In the genomic region with DNA sequence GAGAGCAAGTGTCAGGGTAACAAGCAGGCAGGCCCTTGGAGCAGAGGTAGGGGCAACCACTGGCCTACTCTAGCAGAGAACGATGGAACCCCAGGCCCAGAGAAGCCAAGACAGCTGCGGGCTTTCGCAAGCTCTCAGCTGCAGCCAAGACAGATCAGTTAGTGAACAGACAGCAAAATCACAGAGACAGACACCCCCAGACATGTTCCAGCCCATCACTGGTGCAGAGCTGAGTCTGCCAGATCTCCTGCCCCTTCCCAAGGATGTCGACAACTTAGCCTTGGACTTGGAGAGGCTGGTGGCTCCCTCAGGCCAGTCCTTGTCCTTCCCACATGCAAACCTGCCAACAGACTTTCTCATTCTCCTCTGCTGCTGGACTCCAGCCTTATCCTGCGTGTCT, we compare ENCODE assay signal across 32 mouse cellular contexts. TPM values are rescaled to one million over a fixed set of nuclear protein-coding genes. Genes with fewer than 3 reads are reported as not detected.
A peak's percentile ranks its signal among the peaks of the same experiment; 100 is the strongest.
DNase-seq lines count a peak whose midpoint lies in the region; ATAC-seq and TF ChIP-seq lines count a peak whose summit lies in the region.
"Had no signal": no experiment of that assay in that cellular context is flagged by ENCODE, and none has a peak within 500 bp of the region (broad histone marks: within the 10 kb centered on the region; RNA-seq: fewer than 3 reads in every experiment).

No protein-coding gene starts in this region.

- no peaks in the 10 kb centered on the region for H3K9me3 ChIP-seq in neural tube, embryonic 15.5 days (replicated peaks)
- H3K9me3 ChIP-seq: embryonic facial prominence, embryonic 13.5 days; forebrain, embryonic 12.5 days; heart, embryonic 15.5 days had no signal

- no peaks in the 10 kb centered on the region for H3K27me3 ChIP-seq in myocyte (ENCODE audit: control insufficient read depth, insufficient read depth, insufficient read length)
- H3K27me3 ChIP-seq in neural tube, embryonic 15.5 days (replicated peaks), result no peaks in the 10 kb centered on the region
- H3K27me3 ChIP-seq: embryonic facial prominence, embryonic 13.5 days; forebrain, embryonic 12.5 days had no signal

- no peaks in the 10 kb centered on the region for H3K79me2 ChIP-seq in myocyte (ENCODE audit: control insufficient read depth, insufficient read depth)

- H3K4me1 ChIP-seq in neural tube, embryonic 15.5 days, result peaks cover 3% of the 10 kb centered on the region

- H3K9ac ChIP-seq in neural tube, embryonic 15.5 days (replicated peaks), result no peak overlapping the region
- H3K9ac ChIP-seq: embryonic facial prominence, embryonic 13.5 days; forebrain, embryonic 12.5 days; heart, embryonic 15.5 days had no signal

- H3K36me3 ChIP-seq in myocyte (ENCODE audit: control insufficient read depth, insufficient read depth), result no peaks in the 10 kb centered on the region
- H3K36me3 ChIP-seq in neural tube, embryonic 15.5 days, result no peaks in the 10 kb centered on the region
- H3K36me3 ChIP-seq: embryonic facial prominence, embryonic 13.5 days; forebrain, embryonic 12.5 days; heart, embryonic 15.5 days had no signal

- ATAC-seq in neural tube, embryonic 15.5 days (ENCODE audit: low FRiP score), result no peak
- ATAC-seq: hindbrain, postnatal 0 days; intestine, embryonic 16.5 days had no signal

- no peak overlapping the region for H3ac ChIP-seq in myocyte (ENCODE audit: control insufficient read depth, insufficient read length)

- DNase-seq in gastrocnemius, adult 18-20 months (ENCODE audit: low spot score), result peak; percentile 33
- no peak for DNase-seq in gastrocnemius, postnatal 10 days
- DNase-seq in heart, adult 9 months (ENCODE audit: low spot score in 2 of 2), result peak; percentile 13 to 18
- DNase-seq in heart, postnatal 4 days, result no peak
- peak; percentile 47 for DNase-seq in adipocyte (ENCODE audit: low spot score)
- DNase-seq: adrenal gland, postnatal 25 days; cerebellum, adult 8-10 months; cerebellum, postnatal 36 days; embryo, embryonic 11 days; kidney, adult 9 months; kidney, postnatal 14 days; thymus, postnatal 25 days had no signal

- no peak for TF ChIP-seq POLR2A in myocyte (IDR thresholded peaks at IDR 0.05; ENCODE audit: insufficient read length, low read depth)

- no peak overlapping the region for H3K4me3 ChIP-seq in myocyte
- no peak overlapping the region for H3K4me3 ChIP-seq in neural tube, embryonic 15.5 days (replicated peaks)
- H3K4me3 ChIP-seq: embryonic facial prominence, embryonic 13.5 days; erythroblast, embryonic 14.5 days; forebrain, embryonic 12.5 days; heart, embryonic 15.5 days had no signal

- H3K27ac ChIP-seq in neural tube, embryonic 15.5 days (replicated peaks), result no peak overlapping the region
- H3K27ac ChIP-seq: embryonic facial prominence, embryonic 13.5 days; forebrain, embryonic 12.5 days; heart, embryonic 15.5 days; hindbrain, postnatal 0 days had no signal

- 90% methylated on average over 5 of the region's 5 CpGs for WGBS in neural tube, embryonic 15.5 days

- no peak overlapping the region for H3K4me2 ChIP-seq in myocyte (ENCODE audit: low read depth)
- no peak overlapping the region for H3K4me2 ChIP-seq in neural tube, embryonic 15.5 days
- H3K4me2 ChIP-seq: embryonic facial prominence, embryonic 13.5 days; forebrain, embryonic 12.5 days; heart, embryonic 15.5 days; midbrain, embryonic 11.5 days had no signal

TF ChIP-seq in myocyte, 11 proteins besides CTCF, POLR2A, EP300 and RAD21:
- no peak for TF ChIP-seq MYOG (IDR thresholded peaks at IDR 0.05; ENCODE audit: control insufficient read depth in 1 of 3, insufficient read depth in 1 of 3, insufficient read length in 2 of 3, low read depth in 2 of 3)
- TF ChIP-seq CEBPB (IDR thresholded peaks at IDR 0.05; ENCODE audit: insufficient read depth, poor library complexity, severe bottlenecking), result 0 out of 2 replicates have a peak, but pooled peaks have one; percentile 27

RNA-seq across cellular contexts. Expression of gene Edn2, which starts 33.0 kb away (rescaled TPM):
- total RNA-seq in gastrocnemius, adult 18-20 months (2021), result not detected
- not detected for total RNA-seq in gastrocnemius, postnatal 10 days (2021)
- not detected for total RNA-seq in heart, postnatal 4 days (2021)
- not detected for polyA plus RNA-seq in myocyte (2012; fragmentation: generic; extraction: Trizol)
- polyA plus RNA-seq in neural tube, embryonic 15.5 days (2015; fragmentation: Nextera tagmentation; extraction: Ambion mirVana), result 0.14 and 1.3 TPM in 2 replicates
- total RNA-seq: adrenal gland, postnatal 25 days; gastrocnemius, adult 8-10 months; layer of hippocampus, adult 18-20 months; layer of hippocampus, postnatal 14 days; liver, adult 2 months; megakaryocyte progenitor cell, adult 5-6 weeks; midbrain, postnatal 0 days; neutrophil, adult 5-6 weeks had no signal
- polyA plus RNA-seq: brain, embryonic 14.5 days; erythroblast, embryonic 14.5 days; forebrain, embryonic 12.5 days; hindbrain, embryonic 11.5 days; limb, embryonic 11.5 days; liver, adult 2 months; midbrain, embryonic 11.5 days; spleen, adult 2 months had no signal

Comparison
In these comparisons a context has a peak if more than half of its experiments do, and no peak if none do; other contexts are left out.
1. DNase-seq: peak in gastrocnemius, adult 18-20 months (single experiment), heart, adult 9 months (2 of 2) and adipocyte (single experiment); none in gastrocnemius, postnatal 10 days (single experiment) and heart, postnatal 4 days (single experiment).